Comparison of ENCODE assay signal across 8 mouse cellular contexts in the genomic region with DNA sequence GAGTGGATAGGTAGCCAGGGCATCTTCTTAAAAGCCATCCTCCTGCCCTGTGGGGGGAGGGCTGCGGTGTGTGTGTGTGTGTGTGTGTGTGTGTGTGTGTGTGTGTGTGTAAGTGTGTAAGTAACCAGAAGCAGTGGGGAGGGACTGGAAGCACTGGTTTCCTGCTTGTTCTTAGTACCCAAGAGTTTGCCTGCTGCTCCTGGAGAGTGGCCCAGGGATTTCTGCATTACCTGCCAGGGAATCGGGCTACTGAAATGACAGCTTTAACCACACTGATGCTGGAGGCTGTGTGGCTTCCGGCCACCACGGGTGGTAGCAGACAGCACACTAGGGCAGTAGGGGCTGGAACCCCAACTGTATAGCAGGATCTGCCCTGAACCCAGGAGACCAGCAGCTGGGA. TPM values are rescaled to one million over a fixed set of nuclear protein-coding genes. Genes with fewer than 3 reads are reported as not detected.
DNase-seq lines count a peak whose midpoint lies in the region; ATAC-seq lines count a peak whose summit lies in the region.
"Had no signal": no experiment of that assay in that cellular context is flagged by ENCODE, and none has a peak within 500 bp of the region (broad histone marks: within the 10 kb centered on the region; RNA-seq: fewer than 3 reads in every experiment).

No protein-coding gene starts in this region.

- no peaks in the 10 kb centered on the region for H3K36me3 ChIP-seq in heart, embryonic 12.5 days
- H3K36me3 ChIP-seq in neural tube, embryonic 12.5 days: peaks cover 5% of the 10 kb centered on the region; the same call in 1 of the 2 replicates
- H3K36me3 ChIP-seq in liver, embryonic 13.5 days: peaks cover 26% of the 10 kb centered on the region
- H3K36me3 ChIP-seq: hindbrain, embryonic 12.5 days had no signal

- 59% methylated on average over 3 of the region's 4 CpGs for WGBS in heart, embryonic 12.5 days
- WGBS in neural tube, embryonic 12.5 days: 88% methylated on average over 4 of the region's 4 CpGs
- 56% methylated on average over 4 of the region's 4 CpGs for whole genome bisulfite sequencing in liver, embryonic 13.5 days (ENCODE audit: insufficient replicate concordance)

- peaks cover 51% of the 10 kb centered on the region for H3K4me1 ChIP-seq in heart, embryonic 12.5 days (replicated peaks)
- peaks cover 14% of the 10 kb centered on the region for H3K4me1 ChIP-seq in neural tube, embryonic 12.5 days
- H3K4me1 ChIP-seq in liver, embryonic 13.5 days (replicated peaks): peaks cover 75% of the 10 kb centered on the region

- no peak for ATAC-seq in heart, embryonic 12.5 days (ENCODE audit: insufficient number of reproducible peaks, low FRiP score)
- no peak for ATAC-seq in neural tube, embryonic 12.5 days (ENCODE audit: low FRiP score, low read depth)
- ATAC-seq in liver, embryonic 13.5 days (ENCODE audit: low read depth): no peak

- no peak for DNase-seq in heart, adult 11 months
- DNase-seq in neural tube, embryonic 10.5 days (ENCODE audit: extremely low spot score, low spot score): no peak
- DNase-seq in liver, embryonic 13.5 days: no peak
- peak; percentile 41 for DNase-seq in testis, postnatal 10 days (ENCODE audit: low spot score)
- DNase-seq in kidney, adult 8-10 months: no peak

- no peaks in the 10 kb centered on the region for H3K27me3 ChIP-seq in heart, embryonic 12.5 days (replicated peaks)
- H3K27me3 ChIP-seq in neural tube, embryonic 12.5 days (replicated peaks): no peaks in the 10 kb centered on the region
- no peaks in the 10 kb centered on the region for H3K27me3 ChIP-seq in liver, embryonic 13.5 days
- H3K27me3 ChIP-seq: hindbrain, embryonic 12.5 days had no signal

- H3K4me2 ChIP-seq in heart, embryonic 12.5 days: peak overlapping the region; percentile 82
- H3K4me2 ChIP-seq in neural tube, embryonic 12.5 days (replicated peaks): peak overlapping the region; percentile 84; the same call in 1 of the 2 replicates
- H3K4me2 ChIP-seq in liver, embryonic 13.5 days: peak overlapping the region; percentile 82

- H3K9me3 ChIP-seq in heart, embryonic 12.5 days (replicated peaks): no peaks in the 10 kb centered on the region
- H3K9me3 ChIP-seq in neural tube, embryonic 12.5 days: no peaks in the 10 kb centered on the region
- H3K9me3 ChIP-seq in liver, embryonic 13.5 days (replicated peaks): no peaks in the 10 kb centered on the region
- H3K9me3 ChIP-seq: hindbrain, embryonic 12.5 days had no signal

- no peak overlapping the region for H3K27ac ChIP-seq in heart, embryonic 12.5 days (ENCODE audit: poor library complexity, severe bottlenecking)
- H3K27ac ChIP-seq in neural tube, embryonic 12.5 days: no peak overlapping the region
- H3K27ac ChIP-seq in liver, embryonic 13.5 days: peak overlapping the region; percentile 99
- H3K27ac ChIP-seq: hindbrain, embryonic 12.5 days had no signal

- peak overlapping the region; percentile 2; the same call in 1 of the 2 replicates for H3K9ac ChIP-seq in heart, embryonic 12.5 days
- no peak overlapping the region for H3K9ac ChIP-seq in neural tube, embryonic 12.5 days
- peak overlapping the region; percentile 97 for H3K9ac ChIP-seq in liver, embryonic 13.5 days

- peak overlapping the region; percentile 77 for H3K4me3 ChIP-seq in heart, embryonic 12.5 days
- H3K4me3 ChIP-seq in neural tube, embryonic 12.5 days: no peak overlapping the region
- H3K4me3 ChIP-seq in liver, embryonic 13.5 days (replicated peaks): peak overlapping the region; percentile 94

RNA-seq across cellular contexts. Expression of a gene that starts 1.5 kb away (rescaled TPM):
- 17.7 and 18.4 TPM in 2 replicates for polyA plus RNA-seq in heart, embryonic 12.5 days (2016; fragmentation: Nextera tagmentation; extraction: Ambion mirVana)
- 20.2 and 20.6 TPM in 2 replicates for polyA plus RNA-seq in neural tube, embryonic 12.5 days (2016; fragmentation: Nextera tagmentation; extraction: Ambion mirVana)
- polyA plus RNA-seq in liver, embryonic 13.5 days (2015; fragmentation: Nextera tagmentation; extraction: Ambion mirVana): 20.8 and 23.1 TPM in 2 replicates

RNA-seq across cellular contexts. Expression of a gene that starts 17.6 kb away (rescaled TPM):
- 0.39 and 0.46 TPM in 2 replicates for polyA plus RNA-seq in heart, embryonic 12.5 days (2016; fragmentation: Nextera tagmentation; extraction: Ambion mirVana)
- 0.79 and 1.1 TPM in 2 replicates for polyA plus RNA-seq in neural tube, embryonic 12.5 days (2016; fragmentation: Nextera tagmentation; extraction: Ambion mirVana)
- polyA plus RNA-seq in liver, embryonic 13.5 days (2015; fragmentation: Nextera tagmentation; extraction: Ambion mirVana): not detected in 2 replicates

RNA-seq across cellular contexts. Expression of a gene that starts 34.2 kb away (rescaled TPM):
- 218 TPM in 2 replicates for polyA plus RNA-seq in heart, embryonic 12.5 days (2016; fragmentation: Nextera tagmentation; extraction: Ambion mirVana)
- polyA plus RNA-seq in neural tube, embryonic 12.5 days (2016; fragmentation: Nextera tagmentation; extraction: Ambion mirVana): 2.0 and 2.7 TPM in 2 replicates
- 2.4 and 2.6 TPM in 2 replicates for polyA plus RNA-seq in liver, embryonic 13.5 days (2015; fragmentation: Nextera tagmentation; extraction: Ambion mirVana)

RNA-seq across cellular contexts. Expression of a gene that starts 35.6 kb away (rescaled TPM):
- 72.3 and 78.7 TPM in 2 replicates for polyA plus RNA-seq in heart, embryonic 12.5 days (2016; fragmentation: Nextera tagmentation; extraction: Ambion mirVana)
- 104 and 126 TPM in 2 replicates for polyA plus RNA-seq in neural tube, embryonic 12.5 days (2016; fragmentation: Nextera tagmentation; extraction: Ambion mirVana)
- 81.9 and 86.0 TPM in 2 replicates for polyA plus RNA-seq in liver, embryonic 13.5 days (2015; fragmentation: Nextera tagmentation; extraction: Ambion mirVana)

RNA-seq across cellular contexts. Expression of a gene that starts 44.0 kb away (rescaled TPM):
- 23.7 and 26.3 TPM in 2 replicates for polyA plus RNA-seq in heart, embryonic 12.5 days (2016; fragmentation: Nextera tagmentation; extraction: Ambion mirVana)
- polyA plus RNA-seq in neural tube, embryonic 12.5 days (2016; fragmentation: Nextera tagmentation; extraction: Ambion mirVana): 3.7 and 4.0 TPM in 2 replicates
- 15.6 and 15.9 TPM in 2 replicates for polyA plus RNA-seq in liver, embryonic 13.5 days (2015; fragmentation: Nextera tagmentation; extraction: Ambion mirVana)

Comparison
In these comparisons a context has a peak if more than half of its experiments do, and no peak if none do; other contexts are left out.
1. RNA of a gene that starts 34.2 kb away (polyA plus RNA-seq): 218 TPM in heart, embryonic 12.5 days; 2.4 to 2.6 TPM in liver, embryonic 13.5 days and 2.0 to 2.7 TPM in neural tube, embryonic 12.5 days; every median in the first group is over 10 times any median in the second.
2. Peak in every context shown above with its lines, with median percentiles within 50 percentile points of each other: H3K4me2 ChIP-seq.